Mouse (Mus musculus) bone marrow macrophage, adult 2 months (primary cell): ENCODE results near the gene AI593442.

Source experiments
- CTCF ChIP-seq: IDR thresholded peaks from 2 replicates; pipeline ENCODE4 v1.5.1; 2012; ENCODE audit warnings: low read depth, mild to moderate bottlenecking, low read length, moderate library complexity
- POLR2A ChIP-seq: IDR thresholded peaks from 2 replicates; pipeline ENCODE4 v1.6.1; 2012; ENCODE audit warnings: mild to moderate bottlenecking, low read depth, low read length, borderline replicate concordance

DNA sequence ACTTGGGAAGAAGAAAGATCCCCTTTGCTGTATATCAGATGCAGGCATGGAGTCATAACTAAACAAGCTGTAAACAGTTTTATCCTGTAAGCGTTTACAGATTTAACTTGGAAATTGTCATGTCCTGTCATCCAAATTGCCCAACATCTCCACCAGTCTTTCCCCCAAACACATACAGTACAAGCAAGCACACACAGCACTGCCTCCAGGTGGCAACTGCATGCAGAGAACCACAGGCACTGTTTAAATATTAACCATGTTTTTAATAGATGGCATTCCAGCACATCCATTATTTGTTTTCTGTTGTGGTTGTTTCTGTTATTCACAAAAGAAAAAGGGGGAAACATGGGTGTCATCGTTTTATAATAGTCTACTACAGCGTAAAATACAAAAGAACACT is 3.6 kb downstream of the AI593442 start:
- TF ChIP-seq CTCF = no peak
- TF ChIP-seq POLR2A = no peak
